Mouse (Mus musculus): ENCODE results near the gene Bcas3. TPM values are rescaled to one million over a fixed set of nuclear protein-coding genes. Genes with fewer than 3 reads are reported as not detected.

Gene Bcas3
- polyA plus RNA-seq, 1 experiment = 37.8 TPM

GRCm38 (mm10) chr11:85759634-85760439 lies 406.9 kb downstream of the Bcas3 start:
- Histone ChIP-seq H3K9me3 (replicated peaks; ENCODE audit: control insufficient read depth, insufficient read depth, low read length, poor library complexity, severe bottlenecking) (no peaks in the 10 kb centered on the region), H3K4me3 (ENCODE audit: low read depth, low read length) (no peak overlapping the region), H3K4me1 (ENCODE audit: control insufficient read depth, insufficient read depth, low read length) (no peaks in the 10 kb centered on the region), H3K27me3 (ENCODE audit: control insufficient read depth, insufficient read depth, low read length, poor library complexity, severe bottlenecking) (no peaks in the 10 kb centered on the region), H3K27ac (ENCODE audit: insufficient read depth, low read length) (no peak overlapping the region), H3K9ac (ENCODE audit: low read depth, poor library complexity, severe bottlenecking) (no peak overlapping the region), H3K36me3 (ENCODE audit: control insufficient read depth, insufficient read depth, low read length, poor library complexity, severe bottlenecking) (no peaks in the 10 kb centered on the region)
- TF ChIP-seq POLR2A (IDR thresholded peaks at IDR 0.05; ENCODE audit: insufficient read depth, low read length) (no peak), CTCF (IDR thresholded peaks at IDR 0.05; ENCODE audit: low read depth, low read length) (no peak), EP300 (IDR thresholded peaks at IDR 0.05; ENCODE audit: insufficient read depth, low read depth, low read length) (no peak)

- H3K36me3 ChIP-seq (ENCODE audit: control insufficient read depth, insufficient read depth, low read length, poor library complexity, severe bottlenecking) = no peaks in the 10 kb centered on the region
- TF ChIP-seq POLR2A (IDR thresholded peaks at IDR 0.05; ENCODE audit: insufficient read depth, low read length) (no peak), EP300 (IDR thresholded peaks at IDR 0.05; ENCODE audit: insufficient read depth, low read depth, low read length) (no peak)
- H3K27ac ChIP-seq (ENCODE audit: insufficient read depth, low read length) = no peak overlapping the region
- H3K9me3 ChIP-seq (replicated peaks; ENCODE audit: control insufficient read depth, insufficient read depth, low read length, poor library complexity, severe bottlenecking) = no peaks in the 10 kb centered on the region
- no peaks in the 10 kb centered on the region for H3K4me1 ChIP-seq (ENCODE audit: control insufficient read depth, insufficient read depth, low read length)
- no peak overlapping the region for H3K4me3 ChIP-seq (ENCODE audit: low read depth, low read length)
- no peaks in the 10 kb centered on the region for H3K27me3 ChIP-seq (ENCODE audit: control insufficient read depth, insufficient read depth, low read length, poor library complexity, severe bottlenecking)
- H3K9ac ChIP-seq (ENCODE audit: low read depth, poor library complexity, severe bottlenecking) = no peak overlapping the region
Measured at GRCm38 (mm10) chr11:85760486-85761141, 407.6 kb downstream of the Bcas3 start.

- Histone ChIP-seq H3K9ac (ENCODE audit: low read depth, poor library complexity, severe bottlenecking) (no peak overlapping the region), H3K27me3 (ENCODE audit: control insufficient read depth, insufficient read depth, low read length, poor library complexity, severe bottlenecking) (no peaks in the 10 kb centered on the region), H3K27ac (ENCODE audit: insufficient read depth, low read length) (no peak overlapping the region), H3K9me3 (replicated peaks; ENCODE audit: control insufficient read depth, insufficient read depth, low read length, poor library complexity, severe bottlenecking) (no peaks in the 10 kb centered on the region), H3K4me3 (ENCODE audit: low read depth, low read length) (no peak overlapping the region), H3K4me1 (ENCODE audit: control insufficient read depth, insufficient read depth, low read length) (no peaks in the 10 kb centered on the region), H3K36me3 (ENCODE audit: control insufficient read depth, insufficient read depth, low read length, poor library complexity, severe bottlenecking) (no peaks in the 10 kb centered on the region)
- no peak for TF ChIP-seq POLR2A (IDR thresholded peaks at IDR 0.05; ENCODE audit: insufficient read depth, low read length)
- no peak for TF ChIP-seq CTCF (IDR thresholded peaks at IDR 0.05; ENCODE audit: low read depth, low read length)
- TF ChIP-seq EP300 (IDR thresholded peaks at IDR 0.05; ENCODE audit: insufficient read depth, low read depth, low read length) = no peak
Measured at GRCm38 (mm10) chr11:85761170-85761569, 408.2 kb downstream of the Bcas3 start.

- TF ChIP-seq EP300 (IDR thresholded peaks at IDR 0.05; ENCODE audit: insufficient read depth, low read depth, low read length) (no peak), CTCF (IDR thresholded peaks at IDR 0.05; ENCODE audit: low read depth, low read length) (no peak), POLR2A (IDR thresholded peaks at IDR 0.05; ENCODE audit: insufficient read depth, low read length) (no peak)
- Histone ChIP-seq H3K27me3 (ENCODE audit: control insufficient read depth, insufficient read depth, low read length, poor library complexity, severe bottlenecking) (no peaks in the 10 kb centered on the region), H3K9me3 (replicated peaks; ENCODE audit: control insufficient read depth, insufficient read depth, low read length, poor library complexity, severe bottlenecking) (no peaks in the 10 kb centered on the region), H3K4me1 (ENCODE audit: control insufficient read depth, insufficient read depth, low read length) (no peaks in the 10 kb centered on the region), H3K27ac (ENCODE audit: insufficient read depth, low read length) (no peak overlapping the region), H3K36me3 (ENCODE audit: control insufficient read depth, insufficient read depth, low read length, poor library complexity, severe bottlenecking) (no peaks in the 10 kb centered on the region), H3K9ac (ENCODE audit: low read depth, poor library complexity, severe bottlenecking) (no peak overlapping the region), H3K4me3 (ENCODE audit: low read depth, low read length) (no peak overlapping the region)
Measured at GRCm38 (mm10) chr11:85763655-85764054, 410.7 kb downstream of the Bcas3 start.

GRCm38 (mm10) chr11:85766106-85766723 lies 413.2 kb downstream of the Bcas3 start:
- Histone ChIP-seq H3K9me3 (replicated peaks; ENCODE audit: control insufficient read depth, insufficient read depth, low read length, poor library complexity, severe bottlenecking) (no peaks in the 10 kb centered on the region), H3K4me1 (ENCODE audit: control insufficient read depth, insufficient read depth, low read length) (no peaks in the 10 kb centered on the region), H3K36me3 (ENCODE audit: control insufficient read depth, insufficient read depth, low read length, poor library complexity, severe bottlenecking) (no peaks in the 10 kb centered on the region), H3K9ac (ENCODE audit: low read depth, poor library complexity, severe bottlenecking) (no peak overlapping the region), H3K27ac (ENCODE audit: insufficient read depth, low read length) (peak overlapping the region; percentile 34; the same call in 1 of the 2 replicates), H3K27me3 (ENCODE audit: control insufficient read depth, insufficient read depth, low read length, poor library complexity, severe bottlenecking) (no peaks in the 10 kb centered on the region), H3K4me3 (ENCODE audit: low read depth, low read length) (no peak overlapping the region)
- TF ChIP-seq EP300 (IDR thresholded peaks at IDR 0.05; ENCODE audit: insufficient read depth, low read depth, low read length) (0 out of 2 replicates have a peak, but pooled peaks have one; percentile 47), CTCF (IDR thresholded peaks at IDR 0.05; ENCODE audit: low read depth, low read length) (no peak), POLR2A (IDR thresholded peaks at IDR 0.05; ENCODE audit: insufficient read depth, low read length) (no peak)
